Comparison of ENCODE assay signal across 15 mouse cellular contexts in the genomic region with DNA sequence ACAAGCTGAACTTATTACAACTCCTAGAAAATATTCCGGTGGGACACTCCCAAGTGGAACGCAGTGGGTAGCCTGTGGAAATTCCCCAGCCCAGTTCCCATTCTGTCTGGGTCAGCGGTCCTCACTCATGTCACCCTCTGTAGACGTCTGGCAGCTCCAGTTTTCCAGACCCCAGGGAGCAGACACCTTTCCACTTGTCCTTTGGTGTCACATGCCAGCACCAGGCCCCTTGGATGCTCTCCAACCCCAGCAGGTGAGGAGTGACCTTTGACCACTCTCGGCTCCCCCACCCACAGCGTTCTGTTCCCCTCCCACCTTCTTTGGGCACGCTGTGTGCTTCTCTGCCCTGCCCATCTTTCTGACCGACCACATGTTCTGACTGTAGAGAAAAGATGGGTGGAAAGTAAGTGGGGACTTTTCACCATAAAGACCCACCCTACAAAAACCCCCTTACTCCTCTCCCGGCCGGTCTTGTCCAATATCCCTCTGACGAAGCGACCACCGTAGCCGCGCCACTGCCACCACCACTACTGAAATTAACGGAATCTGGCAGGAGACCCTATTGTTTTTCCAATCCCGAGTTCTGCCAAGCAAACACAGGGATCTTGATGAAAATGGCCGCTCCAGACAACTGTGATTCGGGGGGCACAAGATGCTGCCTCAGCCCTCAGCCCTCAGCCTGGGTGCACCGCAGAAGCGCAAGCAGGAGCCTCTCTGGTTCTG.
DNase-seq lines count a peak whose midpoint lies in the region; ATAC-seq and TF ChIP-seq lines count a peak whose summit lies in the region.
"Had no signal": no experiment of that assay in that cellular context is flagged by ENCODE, and none has a peak within 500 bp of the region (broad histone marks: within the 10 kb centered on the region; RNA-seq: fewer than 3 reads in every experiment).

No protein-coding gene starts in this region.

- no peak for TF ChIP-seq CTCF in stomach, postnatal 0 days (IDR thresholded peaks at IDR 0.05; ENCODE audit: low read depth)

- no peaks in the 10 kb centered on the region for H3K36me3 ChIP-seq in kidney, embryonic 15.5 days
- no peaks in the 10 kb centered on the region for H3K36me3 ChIP-seq in stomach, embryonic 16.5 days (ENCODE audit: control insufficient read depth, insufficient read depth, low read length)
- no peaks in the 10 kb centered on the region for H3K36me3 ChIP-seq in stomach, postnatal 0 days (ENCODE audit: control insufficient read depth, insufficient read depth, low read length)
- H3K36me3 ChIP-seq: G1E; lung, embryonic 15.5 days; neural tube, embryonic 13.5 days had no signal

- ATAC-seq in kidney, embryonic 15.5 days (replicated peaks; ENCODE audit: low FRiP score): no peak
- peak; percentile 33; the same call in 1 of the 2 replicates for ATAC-seq in stomach, embryonic 16.5 days (ENCODE audit: insufficient read depth, low FRiP score)
- ATAC-seq in stomach, postnatal 0 days (ENCODE audit: low FRiP score, low TSS enrichment): no peak

- H3K4me3 ChIP-seq in kidney, embryonic 15.5 days (replicated peaks): no peak overlapping the region
- no peak overlapping the region for H3K4me3 ChIP-seq in stomach, embryonic 16.5 days (replicated peaks; ENCODE audit: low read length)
- H3K4me3 ChIP-seq in stomach, postnatal 0 days (ENCODE audit: low read depth, low read length): no peak overlapping the region
- H3K4me3 ChIP-seq: lung, embryonic 15.5 days; neural tube, embryonic 13.5 days had no signal

- H3K4me2 ChIP-seq in kidney, embryonic 15.5 days: no peak overlapping the region
- H3K4me2 ChIP-seq in stomach, embryonic 16.5 days (ENCODE audit: low read depth, low read length): no peak overlapping the region
- no peak overlapping the region for H3K4me2 ChIP-seq in stomach, postnatal 0 days (replicated peaks; ENCODE audit: low read depth)
- H3K4me2 ChIP-seq: liver, embryonic 11.5 days; lung, embryonic 15.5 days; neural tube, embryonic 13.5 days had no signal

- H3K27ac ChIP-seq in kidney, embryonic 15.5 days: no peak overlapping the region
- no peak overlapping the region for H3K27ac ChIP-seq in stomach, embryonic 16.5 days (ENCODE audit: low read length)
- H3K27ac ChIP-seq in stomach, postnatal 0 days (replicated peaks): no peak overlapping the region
- H3K27ac ChIP-seq: lung, embryonic 15.5 days; neural tube, embryonic 13.5 days had no signal

- H3K9me3 ChIP-seq in kidney, embryonic 15.5 days (replicated peaks): no peaks in the 10 kb centered on the region
- H3K9me3 ChIP-seq in stomach, embryonic 16.5 days (replicated peaks; ENCODE audit: control insufficient read depth, low read length): no peaks in the 10 kb centered on the region
- H3K9me3 ChIP-seq in stomach, postnatal 0 days (ENCODE audit: control insufficient read depth, low read length): no peaks in the 10 kb centered on the region
- H3K9me3 ChIP-seq: lung, embryonic 15.5 days; neural tube, embryonic 13.5 days had no signal

- H3K4me1 ChIP-seq in kidney, embryonic 15.5 days: peaks cover 12% of the 10 kb centered on the region; the same call in 1 of the 2 replicates
- H3K4me1 ChIP-seq in stomach, embryonic 16.5 days (ENCODE audit: control insufficient read depth, insufficient read depth, low read length): no peaks in the 10 kb centered on the region
- no peaks in the 10 kb centered on the region for H3K4me1 ChIP-seq in stomach, postnatal 0 days (replicated peaks; ENCODE audit: control insufficient read depth, insufficient read depth)
- H3K4me1 ChIP-seq: lung, embryonic 15.5 days had no signal

- no peak overlapping the region for H3K9ac ChIP-seq in kidney, embryonic 15.5 days
- no peak overlapping the region for H3K9ac ChIP-seq in stomach, embryonic 16.5 days (ENCODE audit: low read length)
- H3K9ac ChIP-seq in stomach, postnatal 0 days (ENCODE audit: low read length): no peak overlapping the region
- H3K9ac ChIP-seq: lung, embryonic 15.5 days; neural tube, embryonic 13.5 days had no signal

- H3K27me3 ChIP-seq in kidney, embryonic 15.5 days: 0 out of 2 replicates have a peak, but pooled peaks cover 3% of the 10 kb centered on the region
- no peaks in the 10 kb centered on the region for H3K27me3 ChIP-seq in stomach, embryonic 16.5 days (ENCODE audit: control insufficient read depth, insufficient read depth, low read length)
- H3K27me3 ChIP-seq in stomach, postnatal 0 days (ENCODE audit: control insufficient read depth, insufficient read depth, low read length): no peaks in the 10 kb centered on the region
- H3K27me3 ChIP-seq: lung, embryonic 15.5 days had no signal

- TF ChIP-seq EP300 in stomach, postnatal 0 days (optimal IDR thresholded peaks at IDR 0.05): no peak

- 77% methylated on average over 21 of the region's 21 CpGs for WGBS in kidney, embryonic 15.5 days
- WGBS in stomach, embryonic 16.5 days: 83% methylated on average over 21 of the region's 21 CpGs
- WGBS in stomach, postnatal 0 days: 81% methylated on average over 21 of the region's 21 CpGs

- DNase-seq in kidney, adult 11 months: peak; percentile 28
- no peak for DNase-seq in stomach, postnatal 0 days (ENCODE audit: low spot score)
- DNase-seq in kidney, adult 9 months: peak; percentile 51
- DNase-seq in embryo, embryonic 10.5 days (ENCODE audit: low spot score): no peak
- DNase-seq in left cerebral cortex, adult 9 months (ENCODE audit: low spot score in 2 of 2): no peak
- DNase-seq: adrenal gland, postnatal 10 days; cerebellum, adult 9-11 months; layer of hippocampus, adult 9-11 months; thymus, postnatal 4 days had no signal

Comparison
In these comparisons a context has a peak if more than half of its experiments do, and no peak if none do; other contexts are left out.
1. DNase-seq: peak in kidney, adult 11 months (single experiment) and kidney, adult 9 months (single experiment); none in stomach, postnatal 0 days (single experiment), embryo, embryonic 10.5 days (single experiment) and left cerebral cortex, adult 9 months (0 of 2).